Mouse (Mus musculus): ENCODE measurements around the gene Wars2. TPM values are rescaled to one million over a fixed set of nuclear protein-coding genes. Genes with fewer than 3 reads are reported as not detected.

The Wars2 gene
- polyA plus RNA-seq, 1 experiment = 4.2 TPM

DNA sequence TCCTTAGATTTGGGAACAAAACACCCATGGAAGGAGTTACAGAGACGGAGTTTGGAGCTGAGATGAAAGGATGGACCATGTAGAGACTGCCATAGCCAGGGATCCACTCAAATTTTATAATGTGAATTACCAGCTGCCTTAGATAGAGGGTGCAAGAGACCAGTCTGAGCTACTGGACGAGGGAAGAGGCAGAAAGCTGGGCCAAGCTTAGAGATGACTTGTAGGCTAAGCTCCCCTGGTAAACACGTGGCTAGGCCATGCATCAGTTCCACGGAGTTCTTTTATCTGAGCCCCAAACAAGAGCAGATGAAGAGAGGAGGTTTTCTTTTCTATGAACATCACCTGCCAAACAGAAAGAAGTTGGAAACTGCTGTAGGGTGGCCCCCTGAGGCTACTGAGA lies 26.9 kb downstream of the Wars2 start:
- TF ChIP-seq POLR2A (IDR thresholded peaks at IDR 0.05; ENCODE audit: borderline replicate concordance, control insufficient read depth, low read depth, low read length) (no peak), CTCF (IDR thresholded peaks at IDR 0.05; ENCODE audit: control insufficient read depth, insufficient read depth, low read length) (no peak)
- no peak overlapping the region for H3K27ac ChIP-seq (ENCODE audit: control insufficient read depth, insufficient read depth, low read depth, low read length, poor library complexity)
- no peak overlapping the region for H3K4me3 ChIP-seq (replicated peaks; ENCODE audit: control insufficient read depth, low read depth, low read length)
- 64% methylated on average over 4 of the region's 4 CpGs for WGBS
- no peaks in the 10 kb centered on the region for H3K4me1 ChIP-seq (ENCODE audit: control insufficient read depth, insufficient read depth, low read length)

DNA sequence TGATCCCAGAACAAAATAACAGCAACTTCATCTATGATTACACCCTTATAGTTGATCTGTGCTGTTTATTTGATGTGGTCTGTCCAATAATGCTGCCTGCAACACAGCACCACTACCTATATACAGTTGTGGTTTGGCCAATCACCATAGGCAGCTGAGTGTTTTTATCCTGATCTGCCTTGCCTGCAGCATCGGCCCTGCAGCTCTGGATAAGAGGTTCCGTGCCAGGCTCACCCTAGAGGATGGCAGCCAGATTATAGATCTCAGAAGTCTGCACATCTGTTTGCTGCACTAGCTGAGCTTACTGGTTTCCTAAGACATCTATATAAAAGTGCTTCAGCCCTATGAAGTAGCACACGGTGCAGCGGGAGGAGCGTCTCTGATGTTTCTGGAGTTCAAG lies 32.3 kb downstream of the Wars2 start:
- TF ChIP-seq CTCF (IDR thresholded peaks at IDR 0.05; ENCODE audit: control insufficient read depth, insufficient read depth, low read length) = no peak
- no peak for TF ChIP-seq POLR2A (IDR thresholded peaks at IDR 0.05; ENCODE audit: borderline replicate concordance, control insufficient read depth, low read depth, low read length)
- Histone ChIP-seq H3K27ac (ENCODE audit: control insufficient read depth, insufficient read depth, low read depth, low read length, poor library complexity) (no peak overlapping the region), H3K4me3 (replicated peaks; ENCODE audit: control insufficient read depth, low read depth, low read length) (no peak overlapping the region), H3K4me1 (ENCODE audit: control insufficient read depth, insufficient read depth, low read length) (no peaks in the 10 kb centered on the region)
- WGBS = 69% methylated on average over 5 of the region's 5 CpGs

DNA sequence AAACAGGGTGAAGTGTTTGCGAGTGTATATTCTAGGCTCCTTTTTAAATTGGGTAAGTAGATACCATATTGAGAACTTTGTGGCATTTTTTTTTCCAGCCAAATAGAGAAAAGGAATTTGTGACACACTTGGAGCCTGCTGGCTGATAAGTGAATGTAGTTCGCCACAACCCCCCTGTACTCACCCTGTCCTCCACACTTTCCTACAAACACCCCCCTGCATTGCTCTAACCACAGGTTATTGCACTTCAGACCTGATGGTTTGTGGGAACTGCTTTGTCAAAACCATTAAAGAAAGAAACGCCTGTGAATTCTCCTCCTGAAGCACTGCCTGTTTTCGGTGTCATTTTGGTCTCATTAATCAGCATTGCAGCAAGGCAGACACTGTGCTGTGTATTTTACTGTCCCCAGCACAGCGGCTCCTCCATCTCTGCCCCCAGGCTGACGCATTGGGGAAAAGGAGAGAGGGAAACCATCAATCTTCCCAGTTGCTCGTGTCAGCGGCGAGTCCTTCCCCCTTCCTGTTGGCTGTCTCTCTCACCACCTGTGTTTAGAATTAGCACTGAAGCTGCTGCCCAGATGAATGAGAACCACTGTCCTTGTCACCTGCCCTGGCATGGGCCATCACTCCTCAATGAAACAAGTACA lies 33.9 kb downstream of the Wars2 start:
- no peaks in the 10 kb centered on the region for H3K4me1 ChIP-seq (ENCODE audit: control insufficient read depth, insufficient read depth, low read length)
- H3K27ac ChIP-seq (ENCODE audit: control insufficient read depth, insufficient read depth, low read depth, low read length, poor library complexity) = no peak overlapping the region
- TF ChIP-seq CTCF (IDR thresholded peaks at IDR 0.05; ENCODE audit: control insufficient read depth, insufficient read depth, low read length) (no peak), POLR2A (IDR thresholded peaks at IDR 0.05; ENCODE audit: borderline replicate concordance, control insufficient read depth, low read depth, low read length) (no peak)
- 14% methylated on average over 9 of the region's 9 CpGs for WGBS
- H3K4me3 ChIP-seq (replicated peaks; ENCODE audit: control insufficient read depth, low read depth, low read length) = no peak overlapping the region

DNA sequence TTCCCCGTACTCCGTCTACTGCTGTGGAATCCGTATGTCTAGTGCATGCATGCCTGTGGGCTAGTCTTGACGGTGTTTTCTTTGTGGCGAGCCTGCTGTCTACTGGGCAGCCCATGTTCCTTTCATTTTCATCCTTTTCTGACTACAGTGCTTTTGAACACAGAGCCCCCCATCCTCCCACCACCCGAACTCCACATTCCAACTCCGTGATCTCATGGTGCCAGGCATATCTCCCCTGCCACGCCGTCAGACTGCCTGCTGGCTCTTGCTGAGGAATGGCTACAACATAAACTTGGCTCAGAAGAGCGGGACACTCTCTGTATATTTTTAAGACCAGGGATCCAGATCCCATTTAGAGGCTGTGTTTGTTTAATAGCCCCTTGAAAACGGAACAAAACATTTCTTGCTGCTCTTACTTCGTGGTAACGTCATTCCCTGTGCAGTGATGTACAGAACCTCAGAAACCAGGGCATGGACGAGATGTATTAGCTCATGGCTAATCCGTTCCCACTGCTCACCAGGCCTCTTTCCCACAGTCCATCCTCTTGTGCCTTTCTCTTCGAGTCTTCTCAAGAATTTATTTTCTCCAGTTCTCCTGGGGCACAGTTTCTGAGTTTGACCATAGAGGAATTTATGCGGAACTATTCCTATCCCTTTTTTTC lies 42.6 kb downstream of the Wars2 start:
- Histone ChIP-seq H3K27ac (ENCODE audit: control insufficient read depth, insufficient read depth, low read depth, low read length, poor library complexity) (no peak overlapping the region), H3K4me1 (ENCODE audit: control insufficient read depth, insufficient read depth, low read length) (no peaks in the 10 kb centered on the region), H3K4me3 (replicated peaks; ENCODE audit: control insufficient read depth, low read depth, low read length) (no peak overlapping the region)
- 84% methylated on average over 17 of the region's 17 CpGs for WGBS
- TF ChIP-seq POLR2A (IDR thresholded peaks at IDR 0.05; ENCODE audit: borderline replicate concordance, control insufficient read depth, low read depth, low read length) = no peak
- TF ChIP-seq CTCF (IDR thresholded peaks at IDR 0.05; ENCODE audit: control insufficient read depth, insufficient read depth, low read length) = no peak

DNA sequence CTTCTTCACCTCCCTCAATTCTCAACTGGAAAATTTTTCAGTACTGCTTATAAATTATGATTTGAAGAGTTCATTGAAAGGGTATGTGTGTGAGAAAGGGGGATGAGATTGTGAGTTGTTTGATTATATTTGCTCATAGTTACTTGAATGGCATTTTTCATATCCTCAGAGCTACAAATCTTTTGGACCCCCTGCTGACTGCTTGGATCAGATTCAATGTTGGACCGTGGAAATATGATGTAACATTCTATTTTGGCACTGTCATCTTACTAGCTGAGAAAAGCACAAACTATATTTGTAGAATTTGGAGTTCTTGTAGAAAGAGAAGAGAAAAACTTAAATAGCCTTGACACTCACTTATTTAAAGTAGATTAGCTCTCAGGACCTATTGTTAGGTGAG lies 43.5 kb downstream of the Wars2 start:
- Histone ChIP-seq H3K4me3 (replicated peaks; ENCODE audit: control insufficient read depth, low read depth, low read length) (no peak overlapping the region), H3K4me1 (ENCODE audit: control insufficient read depth, insufficient read depth, low read length) (no peaks in the 10 kb centered on the region), H3K27ac (ENCODE audit: control insufficient read depth, insufficient read depth, low read depth, low read length, poor library complexity) (no peak overlapping the region)
- TF ChIP-seq POLR2A (IDR thresholded peaks at IDR 0.05; ENCODE audit: borderline replicate concordance, control insufficient read depth, low read depth, low read length) (no peak), CTCF (IDR thresholded peaks at IDR 0.05; ENCODE audit: control insufficient read depth, insufficient read depth, low read length) (no peak)
- WGBS = 68% methylated on average over 1 of the region's 1 CpGs

DNA sequence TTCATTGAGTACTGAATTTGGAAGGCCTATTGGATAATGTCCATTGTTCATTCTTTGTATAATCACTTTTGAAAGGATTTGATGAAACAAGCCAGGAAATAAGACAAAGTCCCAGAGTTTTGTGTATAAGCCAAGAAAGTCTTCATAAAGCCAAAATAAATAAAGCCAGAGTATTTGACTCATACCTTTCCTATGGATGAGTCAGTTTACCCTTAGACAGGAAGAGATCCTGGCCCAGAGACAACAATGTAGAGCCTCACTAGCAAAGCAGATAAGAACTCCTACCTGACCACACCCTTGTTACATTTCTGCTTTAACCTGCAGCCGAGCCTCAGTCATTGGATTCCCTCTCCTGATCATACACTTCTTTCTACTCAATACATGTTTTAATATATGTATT lies 47.2 kb downstream of the Wars2 start:
- Histone ChIP-seq H3K4me1 (ENCODE audit: control insufficient read depth, insufficient read depth, low read length) (no peaks in the 10 kb centered on the region), H3K27ac (ENCODE audit: control insufficient read depth, insufficient read depth, low read depth, low read length, poor library complexity) (no peak overlapping the region), H3K4me3 (replicated peaks; ENCODE audit: control insufficient read depth, low read depth, low read length) (no peak overlapping the region)
- TF ChIP-seq POLR2A (IDR thresholded peaks at IDR 0.05; ENCODE audit: borderline replicate concordance, control insufficient read depth, low read depth, low read length) (no peak), CTCF (IDR thresholded peaks at IDR 0.05; ENCODE audit: control insufficient read depth, insufficient read depth, low read length) (no peak)
- WGBS = 68% methylated on average over 1 of the region's 1 CpGs

DNA sequence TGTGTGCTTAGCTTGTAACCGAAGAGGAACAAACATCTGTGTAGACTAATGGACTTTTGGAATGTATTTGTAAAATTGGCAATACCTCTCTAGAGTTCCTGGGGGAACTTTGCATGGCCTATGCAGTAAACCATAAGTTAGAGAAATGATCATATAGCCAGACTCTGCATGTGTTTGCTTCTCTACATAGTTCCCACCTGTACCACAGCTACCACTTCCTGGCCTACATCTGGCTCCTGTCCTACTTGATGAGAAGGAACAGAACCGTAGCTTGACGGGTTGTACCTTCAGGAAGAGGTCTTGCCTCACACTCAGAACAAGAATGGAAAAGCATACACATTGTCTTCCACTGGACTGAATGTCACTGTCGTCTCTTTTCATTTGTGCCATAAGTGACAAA lies 52.7 kb downstream of the Wars2 start:
- H3K27ac ChIP-seq (ENCODE audit: control insufficient read depth, insufficient read depth, low read depth, low read length, poor library complexity) = no peak overlapping the region
- WGBS = 64% methylated on average over 4 of the region's 4 CpGs
- no peak overlapping the region for H3K4me3 ChIP-seq (replicated peaks; ENCODE audit: control insufficient read depth, low read depth, low read length)
- TF ChIP-seq CTCF (IDR thresholded peaks at IDR 0.05; ENCODE audit: control insufficient read depth, insufficient read depth, low read length) (no peak), POLR2A (IDR thresholded peaks at IDR 0.05; ENCODE audit: borderline replicate concordance, control insufficient read depth, low read depth, low read length) (no peak)
- no peaks in the 10 kb centered on the region for H3K4me1 ChIP-seq (ENCODE audit: control insufficient read depth, insufficient read depth, low read length)

DNA sequence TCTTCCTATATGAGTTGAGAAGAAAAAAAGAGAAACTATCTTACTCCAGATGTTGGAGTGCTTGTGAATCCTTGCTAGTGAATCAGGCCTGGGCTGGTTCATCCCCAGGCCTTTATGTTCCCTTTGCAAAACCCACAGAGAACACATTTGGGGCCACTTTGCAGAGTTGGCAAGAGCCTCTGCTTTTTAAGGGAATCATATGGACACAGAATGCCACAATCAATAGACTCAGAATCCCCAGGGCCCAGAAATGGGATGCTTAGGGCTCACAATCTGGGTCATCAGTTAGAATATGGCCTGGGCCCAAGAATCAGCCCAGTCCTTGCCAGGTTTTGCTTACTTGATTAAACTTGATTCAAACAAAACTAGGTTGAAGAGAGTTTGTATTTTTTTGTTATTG lies 62.5 kb downstream of the Wars2 start:
- TF ChIP-seq CTCF (IDR thresholded peaks at IDR 0.05; ENCODE audit: control insufficient read depth, insufficient read depth, low read length) (no peak), POLR2A (IDR thresholded peaks at IDR 0.05; ENCODE audit: borderline replicate concordance, control insufficient read depth, low read depth, low read length) (no peak)
- no peak overlapping the region for H3K4me3 ChIP-seq (replicated peaks; ENCODE audit: control insufficient read depth, low read depth, low read length)

More for the DNA sequence above, 62.5 kb downstream of the Wars2 start:
- Histone ChIP-seq H3K27ac (ENCODE audit: control insufficient read depth, insufficient read depth, low read depth, low read length, poor library complexity) (no peak overlapping the region), H3K4me1 (ENCODE audit: control insufficient read depth, insufficient read depth, low read length) (no peaks in the 10 kb centered on the region)

Data from bone marrow, adult 2 months (tissue).